Mouse (Mus musculus) lung, postnatal 4 days (tissue): ENCODE data around the gene Trabd2b.

Source experiments
- DNase-seq, 2 experiments: peaks; one replicate each; pipeline ENCODE4 v3.0.0; 2021

Trabd2b gene

DNA sequence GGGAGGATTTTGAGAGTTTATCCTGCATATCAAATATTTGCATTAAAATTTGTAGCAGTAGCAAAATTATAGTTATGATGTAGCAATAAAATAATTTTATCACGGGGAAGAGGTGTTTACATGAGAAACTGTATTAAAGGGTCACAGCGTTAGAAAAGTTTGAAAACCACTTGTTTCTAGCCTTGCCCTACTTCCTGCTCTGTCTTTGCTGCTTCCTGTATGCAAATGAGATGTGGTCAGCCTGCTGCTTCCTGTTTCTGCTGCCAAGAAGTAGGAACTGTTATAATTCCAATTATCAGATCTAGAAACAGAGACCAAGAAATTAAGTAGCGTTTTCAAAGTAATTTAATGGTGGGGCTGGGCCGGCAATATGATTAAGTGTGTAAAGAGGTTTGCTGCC, 245.9 kb downstream of the Trabd2b start:
- DNase-seq = peak in 1 of 2 experiments; percentile 9

DNA sequence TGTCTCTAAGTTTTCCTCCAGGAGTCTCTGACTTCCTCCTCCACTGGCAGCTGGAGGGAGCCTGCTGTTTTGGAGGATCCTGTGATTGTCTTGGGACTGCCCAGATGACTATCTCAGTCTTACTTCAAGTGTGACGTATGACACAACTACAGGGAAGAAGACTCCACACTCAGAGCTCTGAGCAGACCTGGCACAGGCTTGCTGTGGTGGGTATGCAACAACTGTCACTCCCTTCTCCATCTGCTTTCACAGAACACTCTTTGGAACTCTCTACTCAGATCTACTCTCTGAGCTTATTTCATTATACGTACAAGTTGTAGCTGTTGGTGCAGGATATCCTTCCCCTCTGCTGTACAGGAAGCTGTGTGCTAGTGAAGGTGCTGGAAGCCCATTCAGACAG, 251.4 kb downstream of the Trabd2b start:
- peak in 1 of 2 experiments; percentile 3 for DNase-seq

DNA sequence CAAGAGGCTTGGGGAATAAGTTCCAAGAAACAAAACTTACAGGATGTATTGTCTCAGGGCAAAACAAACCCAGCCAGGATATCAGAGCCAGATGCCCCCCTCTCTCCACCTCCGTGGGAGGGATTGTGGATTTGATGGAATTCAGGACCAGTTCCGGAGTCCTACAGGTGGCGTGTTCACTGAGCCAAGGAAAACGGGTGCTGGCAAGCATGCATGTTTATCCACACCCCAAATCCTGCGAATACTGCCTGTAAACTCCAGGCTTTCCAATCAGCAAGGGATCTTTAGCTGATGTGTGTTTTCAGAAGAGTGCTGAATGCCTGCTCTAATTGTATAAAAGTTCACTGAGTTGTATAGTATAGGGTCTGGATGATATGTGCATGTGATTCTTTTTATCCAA, 253.4 kb downstream of the Trabd2b start:
- peak in 1 of 2 experiments; percentile 1 for DNase-seq

DNA sequence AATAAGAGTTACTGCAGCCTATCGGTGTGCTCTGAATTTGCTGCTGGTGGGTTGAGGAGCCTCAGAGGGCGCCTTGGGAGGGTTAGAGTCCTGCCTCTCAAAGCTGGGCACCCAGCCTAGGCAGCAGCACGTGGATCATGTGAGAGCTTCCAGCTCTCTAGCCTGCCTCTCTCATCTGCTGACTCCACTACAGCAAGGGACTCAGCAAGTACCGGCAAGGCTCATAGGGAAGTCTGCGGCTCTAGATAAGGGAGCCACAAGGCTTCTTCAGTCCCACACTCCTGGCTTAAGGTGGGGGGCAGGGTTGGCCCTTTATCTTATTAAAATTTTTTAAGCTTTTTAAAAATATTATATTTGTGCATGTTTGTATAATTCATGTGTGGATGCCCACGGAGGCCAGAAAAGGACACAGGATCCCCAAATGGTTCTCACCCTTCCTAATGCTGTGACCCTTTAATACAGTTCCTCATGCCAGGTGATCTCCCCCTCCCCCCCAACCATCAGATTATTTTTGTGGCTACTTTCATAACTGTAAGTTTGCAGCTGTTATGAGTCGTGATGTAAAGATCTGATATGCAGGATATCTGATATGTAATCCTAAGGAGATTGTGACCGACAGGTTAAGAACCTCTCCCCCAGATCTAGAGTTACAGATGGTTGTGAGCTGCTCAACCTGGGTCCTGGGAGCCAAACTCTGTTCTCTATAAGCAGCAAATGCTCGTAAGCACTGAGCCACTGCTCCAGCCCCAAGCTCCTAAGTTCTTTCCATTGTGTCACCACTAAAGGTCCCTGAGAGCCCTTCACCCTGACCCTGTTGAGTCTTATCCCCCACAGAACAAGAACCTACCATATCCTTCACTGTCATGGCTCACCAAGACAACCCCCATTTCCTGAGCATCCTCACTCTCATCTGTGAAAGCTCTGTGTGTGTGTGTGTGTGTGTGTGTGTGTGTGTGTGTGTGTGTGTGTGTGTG, 257.8 kb downstream of the Trabd2b start:
- DNase-seq = no peak
